Mouse (Mus musculus) CD4-positive naive resting alpha-beta T cell, adult 57 days (primary cell): ENCODE measurements around the gene Catsper4. TPM values are rescaled to one million over a fixed set of nuclear protein-coding genes. Genes with fewer than 3 reads are reported as not detected.

Source experiments
- total RNA-seq: library from RNA; stranded (reverse); gene quantifications from one replicate; pipeline ENCODE4 v1.2.4, GENCODE M21; 2023

Catsper4 gene
- total RNA-seq = not detected

GRCm38 (mm10) chr4:134227194-134227593 lies at the start of gene Catsper4:
Gene Catsper4 (minus strand): TSS chr4:134227383.

GRCm38 (mm10) chr4:134253722-134254324 lies 26.6 kb upstream of the Catsper4 start, which contains the start of gene Grrp1:
Gene Grrp1 (minus strand): TSS chr4:134254106.

GRCm38 (mm10) chr4:134246719-134247258 lies 19.6 kb upstream of the Catsper4 start, which contains the start of gene Gm30191:
Gene Gm30191 (plus strand): TSS chr4:134246935.

GRCm38 (mm10) chr4:134245148-134245843 lies 18.1 kb upstream of the Catsper4 start, which contains the start of gene Zfp593:
Gene Zfp593 (minus strand): TSS chr4:134245592.

GRCm38 (mm10) chr4:134243516-134244250 lies 16.5 kb upstream of the Catsper4 start, which contains the start of gene E130218I03Rik:
Gene E130218I03Rik (plus strand): TSS chr4:134243662.

GRCm38 (mm10) chr4:134238279-134238651 lies 11.1 kb upstream of the Catsper4 start, which contains the start of gene Cnksr1:
Gene Cnksr1 (minus strand): TSS chr4:134238399.

GRCm38 (mm10) chr4:134202904-134203303 lies 24.3 kb downstream of the Catsper4 start, which contains the start of gene Gm7534:
Gene Gm7534 (minus strand): TSS chr4:134203004.

Other genes with a start within 250 kb of the Catsper4 start
- 27.0 TPM for gene Dhdds, start 226.5 kb downstream of the Catsper4 start, total RNA-seq
- not detected for gene Lin28a, start 208.5 kb downstream of the Catsper4 start, total RNA-seq
- gene Zfp683, start 173.5 kb downstream of the Catsper4 start, total RNA-seq = 0.80 TPM
- gene Crybg2, start 166.6 kb downstream of the Catsper4 start, total RNA-seq = 13.0 TPM
- gene Cd52, start 132.3 kb downstream of the Catsper4 start, total RNA-seq = 1,000 TPM
- 69.4 TPM for gene Ubxn11, start 124.8 kb downstream of the Catsper4 start, total RNA-seq
- 438 TPM for gene Sh3bgrl3, start 98.6 kb downstream of the Catsper4 start, total RNA-seq
- 25.1 TPM for gene Cep85, start 40.3 kb downstream of the Catsper4 start, total RNA-seq
- gene Gm7534, start 24.4 kb downstream of the Catsper4 start, total RNA-seq = not detected
- gene Cnksr1, start 11.0 kb upstream of the Catsper4 start, total RNA-seq = 0.62 TPM
- gene E130218I03Rik, start 16.3 kb upstream of the Catsper4 start, total RNA-seq = not detected
- 23.0 TPM for gene Zfp593, start 18.2 kb upstream of the Catsper4 start, total RNA-seq
- not detected for gene Gm30191, start 19.6 kb upstream of the Catsper4 start, total RNA-seq
- gene Grrp1, start 26.7 kb upstream of the Catsper4 start, total RNA-seq = not detected
- gene Pdik1l, start 60.5 kb upstream of the Catsper4 start, total RNA-seq = 15.4 TPM
- gene Trim63, start 87.7 kb upstream of the Catsper4 start, total RNA-seq = not detected
- gene Slc30a2, start 115.8 kb upstream of the Catsper4 start, total RNA-seq = not detected
- 1.1 TPM for gene Extl1, start 156.5 kb upstream of the Catsper4 start, total RNA-seq
- gene Pafah2, start 168.9 kb upstream of the Catsper4 start, total RNA-seq = 3.2 TPM
- gene Stmn1, start 240.9 kb upstream of the Catsper4 start, total RNA-seq = 43.3 TPM